In genomic region chr6:106727703-106728102, GRCm38 (mm10) we compare ENCODE assay signal across 41 mouse cellular contexts. TPM values are rescaled to one million over a fixed set of nuclear protein-coding genes. Genes with fewer than 3 reads are reported as not detected.
"Had no signal": no experiment of that assay in that cellular context is flagged by ENCODE, and none has a peak within 500 bp of the region (broad histone marks: within the 10 kb centered on the region; RNA-seq: fewer than 3 reads in every experiment).

No protein-coding gene starts in this region.

- H3K36me3 ChIP-seq: limb, embryonic 10.5 days; limb, embryonic 12.5 days; limb, embryonic 13.5 days; limb, embryonic 15.5 days; liver, embryonic 12.5 days; liver, embryonic 13.5 days; liver, embryonic 15.5 days; lung, embryonic 15.5 days; midbrain, embryonic 10.5 days; midbrain, embryonic 12.5 days; midbrain, embryonic 13.5 days; midbrain, embryonic 15.5 days; neural tube, embryonic 12.5 days had no signal

- H3K9ac ChIP-seq: limb, embryonic 12.5 days; limb, embryonic 13.5 days; limb, embryonic 15.5 days; liver, embryonic 12.5 days; liver, embryonic 13.5 days; liver, embryonic 14.5 days; liver, embryonic 15.5 days; liver, postnatal 0 days; lung, embryonic 14.5 days; lung, embryonic 15.5 days; midbrain, embryonic 12.5 days; midbrain, embryonic 13.5 days; midbrain, embryonic 15.5 days; neural tube, embryonic 12.5 days had no signal

- ATAC-seq: liver, embryonic 12.5 days; liver, postnatal 0 days; lung, postnatal 0 days; midbrain, embryonic 13.5 days; midbrain, embryonic 15.5 days; midbrain, embryonic 16.5 days had no signal

- DNase-seq: left cerebral cortex, postnatal 4 days; liver; liver, embryonic 13.5 days; liver, postnatal 0 days; lung, adult 18-20 months; lung, adult 2 months; lung, embryonic 14.5 days; lung, postnatal 10 days; lung, postnatal 14 days; lung, postnatal 36 days; lung, postnatal 4 days; midbrain, embryonic 14.5 days had no signal

- H3K4me1 ChIP-seq: limb, embryonic 10.5 days; limb, embryonic 12.5 days; limb, embryonic 13.5 days; limb, embryonic 15.5 days; liver, embryonic 12.5 days; liver, embryonic 13.5 days; liver, embryonic 15.5 days; lung, embryonic 15.5 days; midbrain, embryonic 10.5 days; midbrain, embryonic 12.5 days; midbrain, embryonic 13.5 days; midbrain, embryonic 15.5 days; neural tube, embryonic 12.5 days had no signal

- H3K9me3 ChIP-seq: limb, embryonic 10.5 days; limb, embryonic 12.5 days; limb, embryonic 13.5 days; limb, embryonic 15.5 days; liver, embryonic 12.5 days; liver, embryonic 13.5 days; liver, embryonic 15.5 days; lung, embryonic 15.5 days; megakaryocyte, embryonic 14.5 days; midbrain, embryonic 10.5 days; midbrain, embryonic 12.5 days; midbrain, embryonic 13.5 days; midbrain, embryonic 15.5 days; neural tube, embryonic 12.5 days had no signal

- H3K27ac ChIP-seq: limb, embryonic 10.5 days; limb, embryonic 12.5 days; limb, embryonic 13.5 days; limb, embryonic 15.5 days; liver, embryonic 12.5 days; liver, embryonic 13.5 days; liver, embryonic 14.5 days; liver, embryonic 15.5 days; lung, embryonic 15.5 days; macrophage; midbrain, embryonic 10.5 days; midbrain, embryonic 12.5 days; midbrain, embryonic 13.5 days; midbrain, embryonic 15.5 days; neural tube, embryonic 12.5 days had no signal

- H3K27me3 ChIP-seq: limb, embryonic 12.5 days; limb, embryonic 13.5 days; limb, embryonic 15.5 days; liver, embryonic 12.5 days; liver, embryonic 13.5 days; liver, embryonic 15.5 days; lung, embryonic 15.5 days; megakaryocyte, embryonic 14.5 days; midbrain, embryonic 12.5 days; midbrain, embryonic 13.5 days; midbrain, embryonic 15.5 days; neural tube, embryonic 12.5 days had no signal

- H3K4me3 ChIP-seq: limb, embryonic 10.5 days; limb, embryonic 12.5 days; limb, embryonic 13.5 days; limb, embryonic 15.5 days; liver, embryonic 12.5 days; liver, embryonic 13.5 days; liver, embryonic 15.5 days; lung, embryonic 15.5 days; megakaryocyte, embryonic 14.5 days; midbrain, embryonic 10.5 days; midbrain, embryonic 12.5 days; midbrain, embryonic 13.5 days; midbrain, embryonic 15.5 days; myocyte; neural tube, embryonic 12.5 days had no signal

- H3K4me2 ChIP-seq: limb, embryonic 12.5 days; limb, embryonic 13.5 days; limb, embryonic 15.5 days; liver, embryonic 11.5 days; liver, embryonic 12.5 days; liver, embryonic 13.5 days; liver, embryonic 15.5 days; lung, embryonic 14.5 days; lung, embryonic 15.5 days; midbrain, embryonic 11.5 days; midbrain, embryonic 12.5 days; midbrain, embryonic 13.5 days; midbrain, embryonic 15.5 days; neural tube, embryonic 12.5 days had no signal

RNA-seq across cellular contexts. Expression of gene Il5ra, which starts 21.1 kb away (rescaled TPM):
- total RNA-seq: left cerebral cortex, postnatal 10 days; left cerebral cortex, postnatal 14 days; left cerebral cortex, postnatal 25 days; left cerebral cortex, postnatal 36 days; left cerebral cortex, postnatal 4 days; megakaryocyte-erythroid progenitor cell, adult 5-6 weeks; midbrain, postnatal 0 days had no signal
- polyA plus RNA-seq: limb, embryonic 10.5 days; limb, embryonic 11.5 days; limb, embryonic 12.5 days; limb, embryonic 13.5 days; liver, adult 2 months; lung, embryonic 14.5 days; lung, postnatal 0 days; midbrain, embryonic 10.5 days; midbrain, embryonic 11.5 days; midbrain, embryonic 12.5 days; midbrain, embryonic 13.5 days; midbrain, embryonic 14.5 days; midbrain, embryonic 15.5 days; midbrain, embryonic 16.5 days; myocyte; neural tube, embryonic 11.5 days; neural tube, embryonic 12.5 days had no signal
